Mouse (Mus musculus) cortical plate, adult 2 months (tissue): ENCODE measurements at regions not wholly inside any gene's neighbourhood (a gene's known extent, or its start where the extent isn't known, plus 50 kb on each side); places are given as distances from the start of the nearest gene placed in this dataset.

Experiments
- CTCF ChIP-seq: fragments of 200-500 bp; IDR thresholded peaks from 2 replicates; pipeline ENCODE4 v1.5.1; 2011; ENCODE audit warnings: mild to moderate bottlenecking, control low read depth, low read length; ENCODE audit not compliant: insufficient read depth; ENCODE audit errors: extremely low read depth
- POLR2A ChIP-seq: fragments of 200-500 bp; IDR thresholded peaks from 2 replicates; pipeline ENCODE4 v1.6.1; 2011; ENCODE audit warnings: mild to moderate bottlenecking, low read length, control low read depth; ENCODE audit not compliant: insufficient read depth; ENCODE audit errors: extremely low read depth

- TF ChIP-seq POLR2A (no peak), CTCF (no peak)
Measured at GRCm38 (mm10) chr8:12017750-12018149, 177.5 kb downstream of the Tex29 start.
